Mouse (Mus musculus) neural tube, embryonic 13.5 days (tissue): ENCODE measurements around the gene Abl2. TPM values are rescaled to one million over a fixed set of nuclear protein-coding genes. Genes with fewer than 3 reads are reported as not detected.
"Not testable (repeated sequence)": the region's sequence is repeated elsewhere in the genome, so short reads cannot be mapped to it uniquely, and the experiment has no call there.

Experiments
- ATAC-seq: fragments of 200-750 bp; cut with Nextera tagmentation; 2 replicates; pipeline ENCODE4 v1.8.0; 2017; ENCODE audit warnings: low read depth, mild to moderate bottlenecking, moderate TSS enrichment, moderate library complexity
- H3K27ac ChIP-seq: fragments of 300-500 bp; sonication (generic); replicated peaks from 2 replicates; pipeline ENCODE4 v1.5.1; 2015; ENCODE audit warnings: moderate library complexity, mild to moderate bottlenecking, inconsistent platforms
- H3K27me3 ChIP-seq: fragments of 300-500 bp; sonication (generic); 2 replicates; pipeline ENCODE4 v1.6.1; 2015; ENCODE audit warnings: mild to moderate bottlenecking, inconsistent platforms
- H3K36me3 ChIP-seq: fragments of 300-500 bp; sonication (generic); 2 replicates; pipeline ENCODE4 v1.6.1; 2015; ENCODE audit warnings: mild to moderate bottlenecking, inconsistent platforms
- H3K4me1 ChIP-seq: fragments of 300-500 bp; sonication (generic); replicated peaks from 2 replicates; pipeline ENCODE4 v1.6.1; 2015; ENCODE audit warnings: inconsistent platforms
- H3K4me2 ChIP-seq: fragments of 300-500 bp; sonication (generic); 2 replicates; pipeline ENCODE4 v1.6.1; 2015; ENCODE audit warnings: inconsistent platforms, mild to moderate bottlenecking, moderate library complexity
- H3K4me3 ChIP-seq: fragments of 300-500 bp; sonication (generic); 2 replicates; pipeline ENCODE4 v1.5.1; 2015; ENCODE audit warnings: mild to moderate bottlenecking, inconsistent platforms
- H3K9ac ChIP-seq: fragments of 300-500 bp; sonication (generic); 2 replicates; pipeline ENCODE4 v1.6.1; 2015; ENCODE audit warnings: moderate library complexity, mild to moderate bottlenecking, inconsistent platforms
- H3K9me3 ChIP-seq: fragments of 300-500 bp; sonication (generic); 2 replicates; pipeline ENCODE4 v1.6.1; 2016; ENCODE audit warnings: inconsistent platforms
- WGBS: fragments of 180-500 bp; shearing (Covaris S2); methylation state at CpG from one replicate; pipeline ENCODE4 v1.1.7; 2015; 5-methylcytosine and 5-hydroxymethylcytosine counted together
- polyA plus RNA-seq: library from polyadenylated mRNA; unstranded; fragments of >200 nt; fragmentation: Nextera tagmentation; extraction: Ambion mirVana; gene quantifications from 2 replicates; pipeline ENCODE4 v1.2.1, GENCODE M21; 2015

The Abl2 gene
- polyA plus RNA-seq, 1 experiment from 2014 or later: 5.4 TPM

GRCm38 (mm10) chr1:156660660-156661236, 102.2 kb downstream of the Abl2 start:
- H3K9me3 ChIP-seq, H3K4me1 ChIP-seq, H3K27ac ChIP-seq, H3K4me3 ChIP-seq, H3K4me2 ChIP-seq, ATAC-seq, H3K9ac ChIP-seq, H3K27me3 ChIP-seq: not testable (repeated sequence)
- peaks cover 12% of the 10 kb centered on the region; the same call in 1 of the 2 replicates for H3K36me3 ChIP-seq
- 80% methylated on average over 21 of the region's 21 CpGs for whole genome bisulfite sequencing

- Histone ChIP-seq H3K4me1 (0 out of 2 replicates have a peak, but pooled peaks cover 7% of the 10 kb centered on the region), H3K9ac (no peak overlapping the region), H3K4me3 (no peak overlapping the region), H3K27me3 (no peaks in the 10 kb centered on the region), H3K27ac (no peak overlapping the region), H3K4me2 (no peak overlapping the region), H3K36me3 (peaks cover 7% of the 10 kb centered on the region; the same call in 1 of the 2 replicates), H3K9me3 (no peaks in the 10 kb centered on the region)
- WGBS: 91% methylated on average over 8 of the region's 8 CpGs
- no peak for ATAC-seq
These were observed 107.2 kb downstream of the Abl2 start for GRCm38 (mm10) chr1:156665777-156666176.

GRCm38 (mm10) chr1:156667141-156667926, 108.7 kb downstream of the Abl2 start:
- Histone ChIP-seq H3K27ac (no peak overlapping the region), H3K36me3 (no peaks in the 10 kb centered on the region), H3K4me1 (0 out of 2 replicates have a peak, but pooled peaks cover 7% of the 10 kb centered on the region), H3K9me3 (no peaks in the 10 kb centered on the region), H3K4me3 (no peak overlapping the region), H3K27me3 (no peaks in the 10 kb centered on the region), H3K9ac (no peak overlapping the region), H3K4me2 (no peak overlapping the region)
- WGBS: 88% methylated on average over 23 of the region's 23 CpGs
- no peak for ATAC-seq

GRCm38 (mm10) chr1:156668602-156669001, 110.0 kb downstream of the Abl2 start:
- Histone ChIP-seq H3K36me3 (no peaks in the 10 kb centered on the region), H3K9me3 (no peaks in the 10 kb centered on the region), H3K4me3 (no peak overlapping the region), H3K27ac (no peak overlapping the region), H3K4me2 (no peak overlapping the region), H3K4me1 (peaks cover 17% of the 10 kb centered on the region), H3K9ac (no peak overlapping the region), H3K27me3 (peaks cover 6% of the 10 kb centered on the region)
- WGBS: 24% methylated on average over 5 of the region's 5 CpGs
- no peak for ATAC-seq

GRCm38 (mm10) chr1:156669208-156669983, 110.8 kb downstream of the Abl2 start:
- Histone ChIP-seq H3K9me3 (no peaks in the 10 kb centered on the region), H3K9ac (no peak overlapping the region), H3K4me2 (no peak overlapping the region), H3K36me3 (no peaks in the 10 kb centered on the region), H3K4me3 (no peak overlapping the region), H3K4me1 (peaks cover 25% of the 10 kb centered on the region), H3K27ac (no peak overlapping the region), H3K27me3 (peaks cover 6% of the 10 kb centered on the region)
- no peak for ATAC-seq
- WGBS: 41% methylated on average over 11 of the region's 11 CpGs

- Histone ChIP-seq H3K4me1 (peaks cover 28% of the 10 kb centered on the region), H3K27me3 (peaks cover 11% of the 10 kb centered on the region), H3K36me3 (no peaks in the 10 kb centered on the region), H3K9ac (no peak overlapping the region), H3K9me3 (no peaks in the 10 kb centered on the region), H3K27ac (no peak overlapping the region), H3K4me2 (no peak overlapping the region), H3K4me3 (no peak overlapping the region)
- 95% methylated on average over 3 of the region's 3 CpGs for WGBS
- ATAC-seq: no peak
These were observed 113.3 kb downstream of the Abl2 start for GRCm38 (mm10) chr1:156671921-156672320.

- Histone ChIP-seq H3K27me3 (peaks cover 11% of the 10 kb centered on the region), H3K27ac (no peak overlapping the region), H3K36me3 (no peaks in the 10 kb centered on the region), H3K9ac (peak overlapping the region; percentile 73), H3K4me2 (peak overlapping the region; percentile 98), H3K9me3 (no peaks in the 10 kb centered on the region), H3K4me1 (peaks cover 28% of the 10 kb centered on the region), H3K4me3 (peak overlapping the region; percentile 54)
- ATAC-seq: no peak
- WGBS: 4% methylated on average over 14 of the region's 14 CpGs
These were observed 114.3 kb downstream of the Abl2 start for GRCm38 (mm10) chr1:156672720-156673475.

GRCm38 (mm10) chr1:156673476-156674194, 115.0 kb downstream of the Abl2 start:
- Histone ChIP-seq H3K4me3 (peak overlapping the region; percentile 54), H3K36me3 (0 out of 2 replicates have a peak, but pooled peaks cover 2% of the 10 kb centered on the region), H3K4me2 (peak overlapping the region; percentile 98), H3K27ac (no peak overlapping the region), H3K9me3 (no peaks in the 10 kb centered on the region), H3K9ac (peak overlapping the region; percentile 73), H3K4me1 (peaks cover 23% of the 10 kb centered on the region), H3K27me3 (peaks cover 11% of the 10 kb centered on the region)
- under 1% methylated on average over 29 of the region's 29 CpGs for WGBS
- ATAC-seq: peak; percentile 52

GRCm38 (mm10) chr1:156674195-156675000, 115.8 kb downstream of the Abl2 start, which contains the start of gene Tor3a:
Gene Tor3a (minus strand): TSS chr1:156674356.
- WGBS: 9% methylated on average over 37 of the region's 37 CpGs
- Histone ChIP-seq H3K36me3 (0 out of 2 replicates have a peak, but pooled peaks cover 6% of the 10 kb centered on the region), H3K4me3 (peak within 1 kb of the TSS; percentile 54), H3K9ac (peak within 1 kb of the TSS; percentile 73), H3K4me1 (peaks cover 21% of the 10 kb centered on the region), H3K27ac (no peak within 1 kb of the TSS), H3K9me3 (no peaks in the 10 kb centered on the region), H3K4me2 (peak within 1 kb of the TSS; percentile 98), H3K27me3 (peaks cover 11% of the 10 kb centered on the region)
- peak; percentile 68 for ATAC-seq

GRCm38 (mm10) chr1:156676171-156676570, 117.6 kb downstream of the Abl2 start:
- whole genome bisulfite sequencing: 35% methylated on average over 12 of the region's 12 CpGs
- Histone ChIP-seq H3K4me3 (no peak overlapping the region), H3K27me3 (peaks cover 11% of the 10 kb centered on the region), H3K9me3 (no peaks in the 10 kb centered on the region), H3K4me2 (no peak overlapping the region), H3K27ac (no peak overlapping the region), H3K9ac (no peak overlapping the region), H3K4me1 (peaks cover 21% of the 10 kb centered on the region), H3K36me3 (peaks cover 22% of the 10 kb centered on the region)
- no peak for ATAC-seq
